Mouse (Mus musculus): ENCODE measurements around the gene Rnft1. TPM values are rescaled to one million over a fixed set of nuclear protein-coding genes. Genes with fewer than 3 reads are reported as not detected.

Rnft1 gene
- polyA plus RNA-seq, 2 experiments, result 20.2 to 46.6 TPM

- no peak overlapping the region for H3K27ac ChIP-seq (replicated peaks; ENCODE audit: low read depth, low read length)
- H3K9me3 ChIP-seq (ENCODE audit: control insufficient read depth, low read length), result no peaks in the 10 kb centered on the region
- TF ChIP-seq POLR2A (IDR thresholded peaks at IDR 0.05; ENCODE audit: borderline replicate concordance, extremely low read depth, insufficient read depth, insufficient read length), result no peak
- no peaks in the 10 kb centered on the region for H3K27me3 ChIP-seq (ENCODE audit: control insufficient read depth, insufficient read depth, low read length)
- no peaks in the 10 kb centered on the region for H3K4me1 ChIP-seq (ENCODE audit: control insufficient read depth, insufficient read depth, low read length)
- H3K4me2 ChIP-seq (replicated peaks; ENCODE audit: low read depth, low read length, severe bottlenecking), result no peak overlapping the region
- H3K36me3 ChIP-seq (ENCODE audit: control insufficient read depth, insufficient read depth, low read length), result peaks cover 44% of the 10 kb centered on the region
- 91% methylated on average over 5 of the region's 5 CpGs for WGBS
- H3K9ac ChIP-seq (ENCODE audit: low read depth, low read length, severe bottlenecking), result no peak overlapping the region
- no peak for DNase-seq (ENCODE audit: low spot score)
- H3K4me3 ChIP-seq (replicated peaks; ENCODE audit: low read length), result no peak overlapping the region
- ATAC-seq (ENCODE audit: low FRiP score, low read depth), result no peak
Measured at GRCm38 (mm10) chr11:86534201-86534910, 49.9 kb downstream of the Rnft1 start.

- Histone ChIP-seq H3K4me1 (ENCODE audit: control insufficient read depth, insufficient read depth, low read length) (peaks cover 6% of the 10 kb centered on the region), H3K4me2 (replicated peaks; ENCODE audit: low read depth, low read length, severe bottlenecking) (no peak overlapping the region), H3K4me3 (replicated peaks; ENCODE audit: low read length) (no peak overlapping the region), H3K27ac (replicated peaks; ENCODE audit: low read depth, low read length) (no peak overlapping the region), H3K36me3 (ENCODE audit: control insufficient read depth, insufficient read depth, low read length) (peaks cover 11% of the 10 kb centered on the region), H3K9me3 (ENCODE audit: control insufficient read depth, low read length) (no peaks in the 10 kb centered on the region), H3K27me3 (ENCODE audit: control insufficient read depth, insufficient read depth, low read length) (no peaks in the 10 kb centered on the region), H3K9ac (ENCODE audit: low read depth, low read length, severe bottlenecking) (no peak overlapping the region)
- no peak for DNase-seq (ENCODE audit: low spot score)
- no peak for ATAC-seq (ENCODE audit: low FRiP score, low read depth)
- TF ChIP-seq POLR2A (IDR thresholded peaks at IDR 0.05; ENCODE audit: borderline replicate concordance, extremely low read depth, insufficient read depth, insufficient read length), result no peak
- 81% methylated on average over 4 of the region's 4 CpGs for WGBS
Measured at GRCm38 (mm10) chr11:86538786-86539185, 54.3 kb downstream of the Rnft1 start.

GRCm38 (mm10) chr11:86539716-86540475, 55.4 kb downstream of the Rnft1 start:
- 91% methylated on average over 6 of the region's 6 CpGs for WGBS

GRCm38 (mm10) chr11:86540476-86540845, 56.0 kb downstream of the Rnft1 start:
- Histone ChIP-seq H3K4me1 (ENCODE audit: control insufficient read depth, insufficient read depth, low read length) (peaks cover 6% of the 10 kb centered on the region), H3K36me3 (ENCODE audit: control insufficient read depth, insufficient read depth, low read length) (no peaks in the 10 kb centered on the region), H3K9me3 (ENCODE audit: control insufficient read depth, low read length) (no peaks in the 10 kb centered on the region), H3K27ac (replicated peaks; ENCODE audit: low read depth, low read length) (no peak overlapping the region), H3K4me2 (replicated peaks; ENCODE audit: low read depth, low read length, severe bottlenecking) (no peak overlapping the region), H3K4me3 (replicated peaks; ENCODE audit: low read length) (no peak overlapping the region), H3K27me3 (ENCODE audit: control insufficient read depth, insufficient read depth, low read length) (no peaks in the 10 kb centered on the region), H3K9ac (ENCODE audit: low read depth, low read length, severe bottlenecking) (no peak overlapping the region)
- 95% methylated on average over 2 of the region's 2 CpGs for WGBS
- no peak for TF ChIP-seq POLR2A (IDR thresholded peaks at IDR 0.05; ENCODE audit: borderline replicate concordance, extremely low read depth, insufficient read depth, insufficient read length)
- no peak for DNase-seq (ENCODE audit: low spot score)
- ATAC-seq (ENCODE audit: low FRiP score, low read depth), result no peak

More at GRCm38 (mm10) chr11:86539716-86540475, 55.4 kb downstream of the Rnft1 start:
- Histone ChIP-seq H3K4me2 (replicated peaks; ENCODE audit: low read depth, low read length, severe bottlenecking) (no peak overlapping the region), H3K36me3 (ENCODE audit: control insufficient read depth, insufficient read depth, low read length) (peaks cover under 1% of the 10 kb centered on the region; the same call in 1 of the 2 replicates), H3K27me3 (ENCODE audit: control insufficient read depth, insufficient read depth, low read length) (no peaks in the 10 kb centered on the region), H3K27ac (replicated peaks; ENCODE audit: low read depth, low read length) (no peak overlapping the region), H3K9ac (ENCODE audit: low read depth, low read length, severe bottlenecking) (no peak overlapping the region), H3K9me3 (ENCODE audit: control insufficient read depth, low read length) (no peaks in the 10 kb centered on the region), H3K4me1 (ENCODE audit: control insufficient read depth, insufficient read depth, low read length) (peaks cover 6% of the 10 kb centered on the region), H3K4me3 (replicated peaks; ENCODE audit: low read length) (no peak overlapping the region)
- no peak for TF ChIP-seq POLR2A (IDR thresholded peaks at IDR 0.05; ENCODE audit: borderline replicate concordance, extremely low read depth, insufficient read depth, insufficient read length)
- DNase-seq (ENCODE audit: low spot score), result no peak
- no peak for ATAC-seq (ENCODE audit: low FRiP score, low read depth)

- H3K4me2 ChIP-seq (replicated peaks; ENCODE audit: low read depth, low read length, severe bottlenecking), result peak overlapping the region; percentile 73; the same call in 1 of the 2 replicates
- H3K27me3 ChIP-seq (ENCODE audit: control insufficient read depth, insufficient read depth, low read length), result no peaks in the 10 kb centered on the region
- no peaks in the 10 kb centered on the region for H3K36me3 ChIP-seq (ENCODE audit: control insufficient read depth, insufficient read depth, low read length)
- H3K9me3 ChIP-seq (ENCODE audit: control insufficient read depth, low read length), result no peaks in the 10 kb centered on the region
- DNase-seq (ENCODE audit: low spot score) (peak; percentile 27), ATAC-seq (ENCODE audit: low FRiP score, low read depth) (no peak)
- H3K4me3 ChIP-seq (replicated peaks; ENCODE audit: low read length), result peak overlapping the region; percentile 94
- WGBS, result 46% methylated on average over 1 of the region's 1 CpGs
- H3K27ac ChIP-seq (replicated peaks; ENCODE audit: low read depth, low read length), result no peak overlapping the region
- TF ChIP-seq POLR2A (IDR thresholded peaks at IDR 0.05; ENCODE audit: borderline replicate concordance, extremely low read depth, insufficient read depth, insufficient read length), result no peak
- no peak overlapping the region for H3K9ac ChIP-seq (ENCODE audit: low read depth, low read length, severe bottlenecking)
- H3K4me1 ChIP-seq (ENCODE audit: control insufficient read depth, insufficient read depth, low read length), result peaks cover 6% of the 10 kb centered on the region
Measured at GRCm38 (mm10) chr11:86542851-86543250, 58.4 kb downstream of the Rnft1 start.
